In the genomic region with DNA sequence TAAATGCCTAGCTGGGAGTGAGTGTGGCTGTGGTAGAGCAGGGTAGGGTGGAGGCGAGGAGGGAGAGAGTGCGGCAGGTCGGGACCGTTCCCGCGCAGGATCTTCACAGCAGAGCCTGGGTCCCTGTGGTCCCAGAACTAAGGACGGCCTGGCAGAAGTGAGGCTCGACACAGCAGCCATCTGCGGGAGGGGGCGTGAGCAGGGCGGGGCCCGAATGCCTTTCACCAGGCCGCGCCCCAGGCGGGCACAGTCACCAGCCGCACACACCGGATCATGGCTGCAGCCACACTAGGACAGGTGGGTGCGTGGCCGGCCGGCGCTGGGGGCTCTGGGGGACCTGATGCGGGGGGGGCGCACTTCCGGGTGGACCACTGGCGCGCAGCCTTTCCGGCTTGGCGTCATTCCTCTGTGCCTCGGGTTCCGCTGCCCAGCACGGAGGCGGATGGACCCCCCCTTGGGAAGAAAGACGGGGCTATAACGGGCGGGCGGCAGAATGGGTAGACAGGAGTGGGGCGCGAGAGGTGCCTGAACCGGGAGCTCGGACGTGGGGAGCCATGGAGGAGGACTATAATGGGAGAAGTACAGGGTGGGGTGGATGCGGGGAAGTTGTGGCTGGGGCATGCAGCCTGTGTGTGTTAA, we compare ENCODE assay signal across 8 mouse cellular contexts. TPM values are rescaled to one million over a fixed set of nuclear protein-coding genes. Genes with fewer than 3 reads are reported as not detected.
DNase-seq lines count a peak whose midpoint lies in the region; ATAC-seq and TF ChIP-seq lines count a peak whose summit lies in the region.

Gene Bcat2, plus strand, starts transcription at position 51 of the 639 bp plus-strand sequence.

- intact Hi-C loops in heart, postnatal 25 days (cut with DNase I) = no loop called here

- H3K4me1 ChIP-seq in G1E (ENCODE audit: insufficient read depth, low read depth, low read length) = peaks cover 85% of the 10 kb centered on the region
- H3K4me1 ChIP-seq in cerebellum, adult 2 months (ENCODE audit: control insufficient read depth, insufficient read depth, low read length) = peaks cover 6% of the 10 kb centered on the region; the same call in 1 of the 2 replicates
- H3K4me1 ChIP-seq in forebrain, postnatal 0 days (ENCODE audit: insufficient read depth) = peaks cover 22% of the 10 kb centered on the region
- peaks cover 54% of the 10 kb centered on the region for H3K4me1 ChIP-seq in liver, postnatal 0 days (ENCODE audit: insufficient read depth)
- peaks cover 35% of the 10 kb centered on the region for H3K4me1 ChIP-seq in neural tube, embryonic 13.5 days (replicated peaks)
- H3K4me1 ChIP-seq in testis, adult 2 months (ENCODE audit: control insufficient read depth, insufficient read depth, low read length) = peaks cover 17% of the 10 kb centered on the region

- peak within 1 kb of the TSS; percentile 67 for H3K4me2 ChIP-seq in forebrain, postnatal 0 days (ENCODE audit: low read depth)
- H3K4me2 ChIP-seq in liver, postnatal 0 days (ENCODE audit: low read depth, low read length) = peak within 1 kb of the TSS; percentile 75
- peak within 1 kb of the TSS; percentile 70 for H3K4me2 ChIP-seq in neural tube, embryonic 13.5 days

- no peaks in the 10 kb centered on the region for H3K9me3 ChIP-seq in G1E (replicated peaks)
- H3K9me3 ChIP-seq in forebrain, postnatal 0 days (ENCODE audit: low read length) = no peaks in the 10 kb centered on the region
- no peaks in the 10 kb centered on the region for H3K9me3 ChIP-seq in liver, postnatal 0 days (ENCODE audit: low read length)
- no peaks in the 10 kb centered on the region for H3K9me3 ChIP-seq in neural tube, embryonic 13.5 days

- ATAC-seq in G1E (ENCODE audit: extremely low read depth, insufficient number of reproducible peaks, low FRiP score, poor library complexity, severe bottlenecking) = peak; percentile 26; the same call in 1 of the 2 replicates
- peak; percentile 57 for ATAC-seq in forebrain, postnatal 0 days
- ATAC-seq in liver, postnatal 0 days = peak; percentile 8
- peak; percentile 61; the same call in 1 of the 2 replicates for ATAC-seq in neural tube, embryonic 13.5 days (ENCODE audit: low read depth)

- TF ChIP-seq EP300 in liver, postnatal 0 days (IDR thresholded peaks at IDR 0.05; ENCODE audit: low read depth) = no peak

- peak within 1 kb of the TSS; percentile 90 for H3K9ac ChIP-seq in forebrain, postnatal 0 days
- H3K9ac ChIP-seq in liver, postnatal 0 days (replicated peaks) = peak within 1 kb of the TSS; percentile 67
- peak within 1 kb of the TSS; percentile 90 for H3K9ac ChIP-seq in neural tube, embryonic 13.5 days

- H3K27ac ChIP-seq in cerebellum, adult 2 months (ENCODE audit: insufficient read depth, low read length) = peak within 1 kb of the TSS; percentile 34
- peak within 1 kb of the TSS; percentile 85 for H3K27ac ChIP-seq in forebrain, postnatal 0 days (ENCODE audit: low read depth, low read length)
- peak within 1 kb of the TSS; percentile 95 for H3K27ac ChIP-seq in liver, postnatal 0 days (ENCODE audit: low read depth)
- H3K27ac ChIP-seq in neural tube, embryonic 13.5 days (replicated peaks) = peak within 1 kb of the TSS; percentile 89
- peak within 1 kb of the TSS; percentile 82 for H3K27ac ChIP-seq in testis, adult 2 months (ENCODE audit: control insufficient read depth, insufficient read depth, low read depth, low read length)

- no peak for TF ChIP-seq CTCF in G1E (IDR thresholded peaks at IDR 0.05; ENCODE audit: low read depth, low read length)
- no peak for TF ChIP-seq CTCF in cerebellum, adult 2 months (IDR thresholded peaks at IDR 0.05; ENCODE audit: borderline replicate concordance, insufficient read depth, low read depth, low read length)
- no peak for TF ChIP-seq CTCF in forebrain, postnatal 0 days (IDR thresholded peaks at IDR 0.05; ENCODE audit: low read depth)
- TF ChIP-seq CTCF in liver, postnatal 0 days (IDR thresholded peaks at IDR 0.05; ENCODE audit: low read depth) = no peak
- no peak for TF ChIP-seq CTCF in testis, adult 2 months (IDR thresholded peaks at IDR 0.05; ENCODE audit: control insufficient read depth, insufficient read depth, insufficient replicate concordance, low read depth, low read length)

- no peaks in the 10 kb centered on the region for H3K27me3 ChIP-seq in G1E (ENCODE audit: insufficient read depth, low read length)
- H3K27me3 ChIP-seq in cerebellum, adult 2 months (ENCODE audit: control insufficient read depth, insufficient read depth, low read length) = no peaks in the 10 kb centered on the region
- no peaks in the 10 kb centered on the region for H3K27me3 ChIP-seq in forebrain, postnatal 0 days (ENCODE audit: insufficient read depth, low read length)
- no peaks in the 10 kb centered on the region for H3K27me3 ChIP-seq in liver, postnatal 0 days (ENCODE audit: insufficient read depth, low read length)
- H3K27me3 ChIP-seq in neural tube, embryonic 13.5 days = no peaks in the 10 kb centered on the region
- H3K27me3 ChIP-seq in testis, adult 2 months (ENCODE audit: control insufficient read depth, insufficient read depth, low read length) = no peaks in the 10 kb centered on the region

- 1% methylated on average over 42 of the region's 42 CpGs for WGBS in cerebellum, adult 2 months
- WGBS in forebrain, postnatal 0 days = 2% methylated on average over 39 of the region's 42 CpGs
- 6% methylated on average over 40 of the region's 42 CpGs for WGBS in liver, postnatal 0 days (ENCODE audit: insufficient replicate concordance)
- 3% methylated on average over 42 of the region's 42 CpGs for WGBS in neural tube, embryonic 13.5 days

- peaks cover 40% of the 10 kb centered on the region for H3K36me3 ChIP-seq in G1E (replicated peaks)
- no peaks in the 10 kb centered on the region for H3K36me3 ChIP-seq in forebrain, postnatal 0 days (ENCODE audit: insufficient read depth)
- H3K36me3 ChIP-seq in liver, postnatal 0 days (replicated peaks; ENCODE audit: insufficient read depth, low read length) = no peaks in the 10 kb centered on the region; the same call in 1 of the 2 replicates
- H3K36me3 ChIP-seq in neural tube, embryonic 13.5 days = no peaks in the 10 kb centered on the region
- H3K36me3 ChIP-seq in testis, adult 2 months (ENCODE audit: control insufficient read depth, insufficient read depth, low read length) = no peaks in the 10 kb centered on the region

- DNase-seq in G1E (ENCODE audit: low spot score) = peak; percentile 68
- peak; percentile 81 for DNase-seq in cerebellum, adult 2 months
- peak; percentile 81 for DNase-seq in forebrain, postnatal 0 days
- peak; percentile 57 for DNase-seq in heart, postnatal 25 days (ENCODE audit: low spot score)
- peak; percentile 64 for DNase-seq in layer of hippocampus, adult 11-12 months (ENCODE audit: low spot score)
- DNase-seq in liver, postnatal 0 days = peak; percentile 88

- H3K4me3 ChIP-seq in G1E (ENCODE audit: low read depth, low read length) = peak within 1 kb of the TSS; percentile 80
- H3K4me3 ChIP-seq in cerebellum, adult 2 months (replicated peaks; ENCODE audit: insufficient read depth, low read depth, low read length) = peak within 1 kb of the TSS; percentile 72
- peak within 1 kb of the TSS; percentile 58 for H3K4me3 ChIP-seq in forebrain, postnatal 0 days (ENCODE audit: low read depth, low read length)
- peak within 1 kb of the TSS; percentile 60 for H3K4me3 ChIP-seq in liver, postnatal 0 days (ENCODE audit: low read depth, low read length)
- peak within 1 kb of the TSS; percentile 69 for H3K4me3 ChIP-seq in neural tube, embryonic 13.5 days
- H3K4me3 ChIP-seq in testis, adult 2 months (ENCODE audit: control insufficient read depth, low read depth, low read length) = peak within 1 kb of the TSS; percentile 85

- peak; percentile 62 for TF ChIP-seq POLR2A in cerebellum, adult 2 months (IDR thresholded peaks at IDR 0.05; ENCODE audit: borderline replicate concordance, insufficient read depth, low read length)
- peak; percentile 36; the same call in 1 of the 2 replicates for TF ChIP-seq POLR2A in testis, adult 2 months (IDR thresholded peaks at IDR 0.05; ENCODE audit: control insufficient read depth, low read depth, low read length)

RNA-seq across cellular contexts. Expression of gene Bcat2, which starts in this region (rescaled TPM):
- total RNA-seq in G1E (2014; fragmentation: Nextera tagmentation) (149 and 178 TPM in 2 replicates), G1E (2017) (45.9 and 47.0 TPM in 2 replicates)
- polyA plus RNA-seq in G1E (2012) = 73.1 and 114 TPM in 2 replicates
- polyA plus RNA-seq in cerebellum, adult 2 months (2012; rRNA removed) = 21.1 and 24.2 TPM in 2 replicates
- total RNA-seq in forebrain, postnatal 0 days (2014; rRNA removed) = 13.7 and 14.2 TPM in 2 replicates
- polyA plus RNA-seq in forebrain, postnatal 0 days (2015; fragmentation: Nextera tagmentation; extraction: Ambion mirVana) = 17.7 and 20.2 TPM in 2 replicates
- total RNA-seq in heart, postnatal 25 days (2021) = 100 to 1,000 TPM; 188 to 200 TPM
- 32.3 and 38.9 TPM in 2 replicates for polyA plus RNA-seq in liver, postnatal 0 days (2015; fragmentation: Nextera tagmentation; extraction: Ambion mirVana)
- 24.0 and 24.1 TPM in 2 replicates for polyA plus RNA-seq in neural tube, embryonic 13.5 days (2015; fragmentation: Nextera tagmentation; extraction: Ambion mirVana)
- polyA plus RNA-seq in testis, adult 2 months (2012; rRNA removed) = 39.9 and 44.3 TPM in 2 replicates

Comparison
In these comparisons a context has a peak if more than half of its experiments do, and no peak if none do; other contexts are left out.
1. Peak in every context shown above with its lines: DNase-seq, ATAC-seq, H3K4me3 ChIP-seq and H3K27ac ChIP-seq.
2. ATAC-seq: peak in every context shown above with its lines; median percentile 61 in neural tube, embryonic 13.5 days; 57 in forebrain, postnatal 0 days; 26 in G1E; 8 in liver, postnatal 0 days.
3. H3K27ac ChIP-seq: peak in every context shown above with its lines; median percentile 95 in liver, postnatal 0 days; 89 in neural tube, embryonic 13.5 days; 85 in forebrain, postnatal 0 days; 82 in testis, adult 2 months; 34 in cerebellum, adult 2 months.